Mouse (Mus musculus): Measurements from ENCODE around the gene Mtpn. TPM values are rescaled to one million over a fixed set of nuclear protein-coding genes. Genes with fewer than 3 reads are reported as not detected.

The Mtpn gene
- polyA plus RNA-seq, 1 experiment from 2014 or later = 61.6 TPM

- no peak overlapping the region for H3K4me3 ChIP-seq (ENCODE audit: low read depth, low read length)
- H3K27me3 ChIP-seq (replicated peaks; ENCODE audit: control insufficient read depth, insufficient read depth, low read length) = no peaks in the 10 kb centered on the region
- H3K9ac ChIP-seq (ENCODE audit: low read depth, low read length) = no peak overlapping the region
- TF ChIP-seq CTCF (IDR thresholded peaks at IDR 0.05; ENCODE audit: low read depth) = no peak
- ATAC-seq = no peak
- no peaks in the 10 kb centered on the region for H3K9me3 ChIP-seq (ENCODE audit: control insufficient read depth)
- WGBS = 83% methylated on average over 1 of the region's 1 CpGs
- H3K4me1 ChIP-seq (replicated peaks; ENCODE audit: control insufficient read depth, insufficient read depth, low read length) = no peaks in the 10 kb centered on the region
- no peaks in the 10 kb centered on the region for H3K36me3 ChIP-seq (ENCODE audit: control insufficient read depth, insufficient read depth)
- H3K27ac ChIP-seq (ENCODE audit: low read depth, low read length) = no peak overlapping the region
- no peak overlapping the region for H3K4me2 ChIP-seq (replicated peaks; ENCODE audit: low read depth)
Measured at GRCm38 (mm10) chr6:35462484-35462883, 77.2 kb downstream of the Mtpn start.

Small RNAs within 50 kb of the gene (microRNA-seq; reads per million reads assigned to microRNA genes)
- gene Gm23053 = not detected

Other genes with a start within 250 kb of the Mtpn start
- gene Slc13a4, start 231.8 kb downstream of the Mtpn start, polyA plus RNA-seq (2015; fragmentation: Nextera tagmentation; extraction: Ambion mirVana) = 0.72 and 0.76 TPM in 2 replicates
- 1.5 and 1.9 TPM in 2 replicates for gene Fam180a, start 213.7 kb downstream of the Mtpn start, polyA plus RNA-seq (2015; fragmentation: Nextera tagmentation; extraction: Ambion mirVana)

Data from intestine, postnatal 0 days (tissue).